Mouse (Mus musculus) heart, embryonic 13.5 days (tissue): ENCODE results near the gene Iqck. TPM values are rescaled to one million over a fixed set of nuclear protein-coding genes. Genes with fewer than 3 reads are reported as not detected.

ENCODE experiments used
- ATAC-seq: fragments of 200-750 bp; cut with Nextera tagmentation; 2 replicates; pipeline ENCODE4 v1.8.0; 2017; ENCODE audit warnings: moderate TSS enrichment; ENCODE audit not compliant: insufficient number of reproducible peaks, low FRiP score, low TSS enrichment; ENCODE audit errors: extremely low read depth
- H3K27ac ChIP-seq: fragments of 300-500 bp; sonication (generic); replicated peaks from 2 replicates; pipeline ENCODE4 v1.5.1; 2015; ENCODE audit warnings: moderate library complexity, mild to moderate bottlenecking, inconsistent platforms
- H3K27me3 ChIP-seq: fragments of 300-500 bp; sonication (generic); replicated peaks from 2 replicates; pipeline ENCODE4 v1.6.1; 2015; ENCODE audit warnings: mild to moderate bottlenecking, inconsistent platforms
- H3K36me3 ChIP-seq: fragments of 300-500 bp; sonication (generic); 2 replicates; pipeline ENCODE4 v1.6.1; 2015; ENCODE audit warnings: mild to moderate bottlenecking, inconsistent platforms
- H3K4me1 ChIP-seq: fragments of 300-500 bp; sonication (generic); 2 replicates; pipeline ENCODE4 v1.6.1; 2015; ENCODE audit warnings: inconsistent platforms
- H3K4me2 ChIP-seq: fragments of 300-500 bp; sonication (generic); 2 replicates; pipeline ENCODE4 v1.6.1; 2015; ENCODE audit warnings: inconsistent platforms, mild to moderate bottlenecking, moderate library complexity
- H3K4me3 ChIP-seq: fragments of 300-500 bp; sonication (generic); 2 replicates; pipeline ENCODE4 v1.5.1; 2015; ENCODE audit warnings: moderate library complexity, mild to moderate bottlenecking, inconsistent platforms
- H3K9ac ChIP-seq: fragments of 300-500 bp; sonication (generic); 2 replicates; pipeline ENCODE4 v1.6.1; 2015; ENCODE audit warnings: inconsistent platforms, mild to moderate bottlenecking, moderate library complexity
- H3K9me3 ChIP-seq: fragments of 300-500 bp; sonication (generic); 2 replicates; pipeline ENCODE4 v1.6.1; 2016; ENCODE audit warnings: inconsistent platforms
- WGBS: fragments of 180-500 bp; shearing (Covaris S2); methylation state at CpG from one replicate; pipeline ENCODE4 v1.1.7; 2015; ENCODE audit warnings: mixed read lengths; 5-methylcytosine and 5-hydroxymethylcytosine counted together
- polyA plus RNA-seq: library from polyadenylated mRNA; unstranded; fragments of >200 nt; fragmentation: Nextera tagmentation; extraction: Ambion mirVana; gene quantifications from 2 replicates; pipeline ENCODE4 v1.2.1, GENCODE M21; 2015

The Iqck gene
- polyA plus RNA-seq, 1 experiment from 2014 or later: 0.96 TPM

DNA sequence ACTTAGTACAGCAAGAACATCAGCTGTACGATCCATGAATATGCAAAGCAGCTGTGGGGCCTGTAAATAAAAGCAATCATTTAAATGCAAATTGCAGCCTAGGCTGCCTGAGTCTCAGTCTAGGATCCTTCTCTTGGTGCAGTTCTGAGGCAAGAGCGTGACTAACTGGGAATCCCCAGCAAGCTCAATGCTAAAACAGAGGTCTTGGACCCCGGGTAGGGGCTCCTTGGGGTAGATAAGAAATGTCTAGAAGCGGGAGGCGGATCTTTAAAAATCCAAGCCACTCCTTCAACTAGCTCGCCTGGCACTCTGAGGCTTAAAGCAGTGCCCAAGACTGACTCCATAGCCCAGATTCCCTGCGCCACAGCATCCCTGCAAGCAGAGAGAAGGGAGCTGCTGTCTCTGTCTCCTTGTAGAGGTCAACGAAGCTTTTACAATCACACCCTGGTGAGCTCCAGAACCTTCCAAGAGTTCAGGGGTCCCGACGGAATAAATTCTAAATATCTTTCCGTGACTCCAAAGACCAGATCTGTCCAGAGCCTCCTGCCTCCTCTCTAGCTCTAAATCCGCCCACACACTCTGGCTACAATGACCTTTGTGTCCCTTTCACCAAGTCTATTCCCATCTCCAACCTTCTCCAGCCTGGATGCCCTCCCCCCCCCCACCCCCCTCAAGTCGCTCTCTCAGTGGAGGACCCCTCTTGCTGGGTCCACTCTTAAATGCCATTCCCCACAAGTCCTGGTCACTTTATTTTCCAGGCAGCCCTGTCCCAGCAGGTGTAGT, 137.3 kb downstream of the Iqck start:
- no peak for ATAC-seq
- Histone ChIP-seq H3K4me2 (peak overlapping the region; percentile 95), H3K9me3 (no peaks in the 10 kb centered on the region), H3K36me3 (no peaks in the 10 kb centered on the region), H3K9ac (peak overlapping the region; percentile 33), H3K27ac (no peak overlapping the region), H3K4me1 (peaks cover 48% of the 10 kb centered on the region), H3K4me3 (peak overlapping the region; percentile 73), H3K27me3 (peaks cover 19% of the 10 kb centered on the region)
- WGBS: 47% methylated on average over 13 of the region's 13 CpGs

DNA sequence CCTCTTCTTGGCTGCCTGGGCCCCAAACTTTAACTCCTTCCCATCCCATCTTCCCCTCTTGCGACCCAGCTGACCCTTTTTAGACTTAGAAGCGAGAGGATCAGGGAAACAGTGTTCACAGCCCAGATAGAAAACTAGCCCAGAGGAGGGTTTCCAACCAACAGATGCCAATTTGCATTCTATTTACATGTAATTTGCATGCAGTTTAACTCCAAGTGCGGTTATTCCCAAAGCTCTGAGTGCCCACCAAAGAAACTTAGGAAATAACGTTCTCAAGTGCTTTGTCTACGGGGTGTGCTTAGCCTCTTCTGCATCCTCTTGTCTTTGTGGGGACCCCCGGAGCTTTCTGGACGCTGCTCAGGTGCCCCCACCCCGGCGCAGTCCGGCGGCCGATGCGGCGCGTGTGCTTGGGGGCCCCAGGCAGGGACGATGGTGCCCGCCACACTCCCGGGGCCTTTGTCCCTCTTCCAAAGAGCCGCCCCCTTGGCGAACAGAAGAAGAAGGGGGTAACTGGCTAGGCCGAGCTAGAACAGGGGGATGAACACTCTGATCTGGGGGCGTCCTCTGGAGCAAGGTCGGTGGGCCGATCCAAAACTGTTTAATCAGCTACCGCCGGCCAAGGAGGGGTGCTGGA, 138.2 kb downstream of the Iqck start:
- no peaks in the 10 kb centered on the region for H3K36me3 ChIP-seq
- H3K9ac ChIP-seq: peak overlapping the region; percentile 88
- peak overlapping the region; percentile 95 for H3K4me2 ChIP-seq
- peaks cover 48% of the 10 kb centered on the region for H3K4me1 ChIP-seq
- H3K9me3 ChIP-seq: no peaks in the 10 kb centered on the region
- no peak for ATAC-seq
- H3K4me3 ChIP-seq: peak overlapping the region; percentile 73
- peaks cover 21% of the 10 kb centered on the region for H3K27me3 ChIP-seq
- H3K27ac ChIP-seq: no peak overlapping the region
- WGBS: 1% methylated on average over 26 of the region's 26 CpGs

DNA sequence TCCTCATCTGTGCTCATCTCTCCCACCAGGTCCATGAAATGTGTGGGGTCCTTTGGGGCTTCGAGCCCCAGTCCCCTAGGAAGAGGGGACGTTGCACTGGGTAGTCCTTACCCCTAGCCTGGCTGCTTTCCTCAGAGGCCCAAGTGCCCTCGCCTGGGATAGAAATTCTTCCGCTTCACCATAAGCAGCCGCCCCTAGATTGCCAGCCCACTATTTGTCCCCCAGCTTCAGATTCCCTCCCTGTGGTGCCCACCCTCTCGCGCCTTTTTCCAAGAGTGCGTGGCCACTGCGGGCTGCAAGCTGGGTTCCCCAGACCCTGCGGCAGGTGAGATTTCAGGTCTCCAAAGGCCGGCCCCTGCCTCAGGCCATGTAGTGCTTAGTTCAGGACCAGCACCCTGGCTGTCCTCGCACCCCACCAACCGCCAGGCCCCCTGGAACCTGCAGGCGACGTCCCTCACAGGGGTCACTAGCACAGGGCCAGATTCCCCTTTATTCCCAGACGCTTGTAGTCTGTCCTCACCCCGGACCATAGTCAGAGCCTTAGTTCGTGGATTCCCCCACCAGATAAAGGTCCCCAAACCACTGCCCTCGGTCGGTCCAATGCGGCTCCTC, 138.8 kb downstream of the Iqck start:
- H3K9me3 ChIP-seq: no peaks in the 10 kb centered on the region
- H3K27me3 ChIP-seq: peaks cover 21% of the 10 kb centered on the region
- H3K4me3 ChIP-seq: peak overlapping the region; percentile 73
- peak overlapping the region; percentile 95 for H3K4me2 ChIP-seq
- WGBS: 1% methylated on average over 21 of the region's 21 CpGs
- 0 out of 2 replicates have a peak overlapping the region, but pooled peaks have one; percentile 20 for H3K27ac ChIP-seq
- peak overlapping the region; percentile 88 for H3K9ac ChIP-seq
- ATAC-seq: no peak
- peaks cover 43% of the 10 kb centered on the region for H3K4me1 ChIP-seq
- no peaks in the 10 kb centered on the region for H3K36me3 ChIP-seq

DNA sequence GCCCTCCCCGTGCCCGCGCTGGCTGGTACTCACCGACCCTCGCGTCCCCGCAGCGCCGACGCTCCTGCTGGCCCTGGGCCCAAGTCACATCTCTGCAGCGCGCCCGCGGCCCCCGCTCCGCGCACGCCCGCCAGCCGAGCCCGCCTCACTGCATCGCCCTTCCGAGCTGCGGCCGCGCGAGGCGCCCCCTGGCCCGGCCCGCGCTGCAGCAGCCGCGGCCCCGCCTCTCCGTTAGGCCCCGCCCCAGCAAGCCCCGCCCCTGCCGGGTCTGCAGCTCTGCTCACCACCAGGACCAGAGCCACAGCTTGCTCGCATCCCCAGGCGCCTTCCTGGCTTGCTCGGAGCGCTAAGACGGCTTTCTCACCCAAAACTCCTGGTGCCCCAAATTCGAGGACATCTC, 139.5 kb downstream of the Iqck start, which contains the start of gene Gprc5b:
Gprc5b (minus strand) TSS at position 205 of the 400 bp plus-strand sequence.
- Histone ChIP-seq H3K4me3 (peak within 1 kb of the TSS; percentile 73), H3K9me3 (no peaks in the 10 kb centered on the region), H3K27me3 (peaks cover 21% of the 10 kb centered on the region), H3K9ac (peak within 1 kb of the TSS; percentile 88), H3K4me2 (peak within 1 kb of the TSS; percentile 95), H3K27ac (0 out of 2 replicates have a peak within 1 kb of the TSS, but pooled peaks have one; percentile 20), H3K4me1 (peaks cover 39% of the 10 kb centered on the region), H3K36me3 (no peaks in the 10 kb centered on the region)
- WGBS: under 1% methylated on average over 41 of the region's 44 CpGs
- ATAC-seq: peak; percentile 83

DNA sequence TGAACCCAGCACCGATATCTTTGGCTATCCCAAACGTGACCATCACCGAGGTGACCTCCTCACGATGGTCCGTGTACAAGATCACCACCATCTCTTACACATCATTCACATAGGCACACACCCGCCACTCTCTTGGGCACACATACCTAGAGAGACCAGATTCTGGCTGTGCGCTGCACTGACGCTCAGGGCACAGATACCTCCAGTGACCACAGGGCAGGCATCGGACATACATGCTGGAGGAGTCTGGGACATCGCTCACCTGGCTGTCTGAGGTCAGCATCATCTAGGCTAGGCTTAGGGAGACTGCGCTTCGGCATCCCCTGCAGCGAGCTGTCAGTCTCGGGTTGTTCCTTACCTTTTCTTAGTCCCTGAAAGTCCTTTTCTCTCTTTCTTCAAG, 140.1 kb downstream of the Iqck start:
- Histone ChIP-seq H3K4me3 (peak overlapping the region; percentile 73), H3K9ac (peak overlapping the region; percentile 50; the same call in 1 of the 2 replicates), H3K27ac (no peak overlapping the region), H3K4me2 (peak overlapping the region; percentile 95), H3K36me3 (no peaks in the 10 kb centered on the region), H3K9me3 (no peaks in the 10 kb centered on the region), H3K27me3 (peaks cover 21% of the 10 kb centered on the region), H3K4me1 (peaks cover 39% of the 10 kb centered on the region)
- ATAC-seq: no peak
- 13% methylated on average over 14 of the region's 14 CpGs for WGBS

DNA sequence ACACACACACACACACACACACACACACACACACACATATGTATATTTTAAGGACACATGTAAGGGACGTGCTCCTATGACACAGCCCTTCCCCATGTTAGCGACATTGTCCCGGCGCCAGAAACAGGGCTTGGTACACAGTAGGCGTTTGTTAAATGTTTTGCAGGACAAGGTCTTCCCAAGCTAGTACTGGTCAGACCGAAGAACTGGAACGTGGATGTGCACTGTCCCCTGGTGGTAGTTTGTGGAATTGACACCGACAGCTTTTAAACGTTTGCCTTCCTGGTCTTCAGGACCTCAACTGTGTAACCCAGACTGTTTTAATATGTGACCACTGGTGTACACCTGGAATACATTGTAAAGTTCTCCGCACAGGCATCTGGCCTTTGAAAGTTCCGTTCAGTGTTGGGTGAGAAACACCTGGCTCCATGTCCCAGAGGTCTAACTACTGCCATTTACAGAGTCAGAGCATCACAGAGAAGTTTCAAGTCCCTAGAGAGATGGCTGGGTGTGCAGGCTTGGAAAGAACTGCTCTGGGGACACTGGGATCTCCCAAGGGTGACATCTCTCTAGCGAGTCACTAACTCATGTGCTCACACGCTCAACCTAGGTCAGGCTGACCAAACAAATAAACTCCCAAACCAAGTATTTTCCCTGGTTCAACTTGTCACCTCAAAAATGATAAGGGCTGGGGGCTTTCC, 140.7 kb downstream of the Iqck start:
- Histone ChIP-seq H3K4me3 (peak overlapping the region; percentile 73), H3K9ac (0 out of 2 replicates have a peak overlapping the region, but pooled peaks have one; percentile 24), H3K27ac (no peak overlapping the region), H3K9me3 (no peaks in the 10 kb centered on the region), H3K36me3 (no peaks in the 10 kb centered on the region), H3K4me2 (peak overlapping the region; percentile 95), H3K4me1 (peaks cover 39% of the 10 kb centered on the region), H3K27me3 (peaks cover 21% of the 10 kb centered on the region)
- no peak for ATAC-seq
- WGBS: 5% methylated on average over 13 of the region's 13 CpGs

DNA sequence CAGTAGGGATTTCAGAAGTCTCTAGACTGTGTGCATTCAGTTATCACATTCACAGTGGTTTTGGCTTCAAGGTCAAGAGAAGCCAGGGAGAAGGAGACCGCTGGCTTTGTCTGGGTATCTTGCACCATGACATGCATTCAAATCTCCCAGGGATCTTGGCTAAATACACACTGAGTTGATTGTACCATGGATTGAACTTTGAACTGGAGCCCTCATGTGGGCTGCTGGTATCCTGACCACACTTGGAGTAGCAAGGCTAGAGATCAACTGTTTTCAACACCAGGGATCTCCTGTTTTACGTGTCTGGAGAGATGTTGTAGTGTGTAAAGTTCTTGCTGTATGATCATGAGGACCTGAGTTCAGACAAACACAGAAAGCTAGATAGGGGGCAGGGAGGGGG, 144.3 kb downstream of the Iqck start:
- Histone ChIP-seq H3K9ac (no peak overlapping the region), H3K27me3 (peaks cover 12% of the 10 kb centered on the region), H3K4me1 (peaks cover 10% of the 10 kb centered on the region), H3K27ac (no peak overlapping the region), H3K4me2 (no peak overlapping the region), H3K9me3 (no peaks in the 10 kb centered on the region), H3K4me3 (no peak overlapping the region), H3K36me3 (no peaks in the 10 kb centered on the region)
- no peak for ATAC-seq
- WGBS: 59% methylated on average over 2 of the region's 2 CpGs

DNA sequence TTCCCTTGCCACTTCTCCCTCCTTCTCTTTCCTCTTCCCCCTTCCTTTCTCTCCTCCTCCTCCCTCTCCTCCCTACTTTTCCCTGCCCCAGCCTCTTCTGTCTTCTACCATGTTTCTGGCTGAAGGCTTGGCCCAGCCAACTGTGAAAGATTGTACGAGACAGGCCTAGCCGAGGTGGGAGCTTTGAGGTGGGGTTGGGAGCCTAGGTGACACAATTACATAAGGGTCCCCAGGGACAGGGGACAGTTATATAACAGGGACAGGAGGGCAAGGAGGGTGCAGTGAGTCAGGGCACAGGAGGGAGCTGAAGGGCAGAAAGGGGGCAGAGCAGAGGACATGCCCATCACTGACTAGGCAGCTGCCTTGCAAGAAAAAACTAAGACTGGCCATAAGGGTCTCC, 146.4 kb downstream of the Iqck start:
- H3K9me3 ChIP-seq: no peaks in the 10 kb centered on the region
- no peaks in the 10 kb centered on the region for H3K4me1 ChIP-seq
- no peaks in the 10 kb centered on the region for H3K36me3 ChIP-seq
- H3K4me2 ChIP-seq: no peak overlapping the region
- H3K27ac ChIP-seq: no peak overlapping the region
- no peak for ATAC-seq
- WGBS: 65% methylated on average over 2 of the region's 2 CpGs
- H3K4me3 ChIP-seq: no peak overlapping the region
- H3K9ac ChIP-seq: no peak overlapping the region
- H3K27me3 ChIP-seq: peaks cover 6% of the 10 kb centered on the region; the same call in 1 of the 2 replicates

DNA sequence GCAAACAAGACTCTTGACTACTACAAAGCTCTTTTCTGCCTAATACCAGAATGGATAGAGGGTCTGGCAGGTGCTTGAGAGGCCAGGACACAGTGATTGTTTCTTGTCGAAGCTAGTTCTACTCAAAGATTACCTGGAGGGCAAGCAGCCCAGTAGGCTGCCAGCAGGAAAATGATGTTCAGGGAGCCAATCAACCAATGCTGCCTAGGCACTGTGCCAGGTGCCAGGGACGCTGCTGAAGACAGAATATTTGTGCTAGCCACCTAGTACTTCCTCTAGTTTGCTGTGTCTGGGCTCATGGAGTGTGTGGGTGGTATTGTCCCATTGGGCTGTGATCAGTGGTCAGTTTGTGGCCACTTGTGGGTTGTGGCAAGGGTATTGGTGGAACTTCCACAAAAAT, 146.9 kb downstream of the Iqck start:
- Histone ChIP-seq H3K9ac (no peak overlapping the region), H3K36me3 (no peaks in the 10 kb centered on the region), H3K27me3 (peaks cover 6% of the 10 kb centered on the region; the same call in 1 of the 2 replicates), H3K4me1 (no peaks in the 10 kb centered on the region), H3K9me3 (no peaks in the 10 kb centered on the region), H3K4me3 (no peak overlapping the region), H3K4me2 (no peak overlapping the region), H3K27ac (no peak overlapping the region)
- WGBS: 42% methylated on average over 2 of the region's 2 CpGs
- no peak for ATAC-seq

DNA sequence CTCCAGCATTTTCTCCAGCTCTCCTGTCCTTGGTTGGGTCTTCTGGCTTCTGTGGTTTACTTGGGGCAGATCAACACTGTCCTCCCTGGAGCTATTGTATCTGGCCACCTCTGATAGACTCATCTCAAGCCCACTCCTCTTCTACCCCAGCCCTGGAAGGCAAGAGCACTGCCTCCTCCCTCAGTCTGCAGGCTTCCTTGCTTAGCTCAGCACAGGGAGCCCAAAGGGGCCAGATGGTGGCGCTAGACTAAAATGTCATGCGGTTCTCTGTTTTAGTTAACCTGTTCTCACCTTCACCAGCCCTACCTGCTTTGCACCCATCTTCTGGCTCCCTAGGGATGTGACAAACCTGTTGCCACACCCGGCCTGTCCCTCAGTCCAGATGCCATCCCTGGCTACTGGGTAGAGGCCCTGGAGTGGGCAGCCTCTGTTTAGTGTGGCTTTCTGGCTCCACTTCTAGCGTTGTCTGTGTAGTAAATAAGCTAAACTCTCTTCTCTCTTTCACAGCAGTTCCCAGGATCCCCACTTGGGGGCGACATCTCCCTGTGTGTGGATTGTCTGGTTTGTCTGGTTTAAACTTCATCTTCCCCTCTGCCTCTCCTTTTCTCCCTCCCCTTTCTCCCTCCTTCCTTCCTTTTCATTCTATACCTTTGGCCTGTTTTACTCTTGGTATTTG, 155.4 kb downstream of the Iqck start:
- Histone ChIP-seq H3K36me3 (no peaks in the 10 kb centered on the region), H3K4me1 (no peaks in the 10 kb centered on the region), H3K4me3 (no peak overlapping the region), H3K27me3 (peaks cover 16% of the 10 kb centered on the region), H3K4me2 (no peak overlapping the region), H3K9ac (no peak overlapping the region), H3K9me3 (no peaks in the 10 kb centered on the region), H3K27ac (no peak overlapping the region)
- WGBS: 12% methylated on average over 5 of the region's 5 CpGs
- no peak for ATAC-seq
